In the genomic region with DNA sequence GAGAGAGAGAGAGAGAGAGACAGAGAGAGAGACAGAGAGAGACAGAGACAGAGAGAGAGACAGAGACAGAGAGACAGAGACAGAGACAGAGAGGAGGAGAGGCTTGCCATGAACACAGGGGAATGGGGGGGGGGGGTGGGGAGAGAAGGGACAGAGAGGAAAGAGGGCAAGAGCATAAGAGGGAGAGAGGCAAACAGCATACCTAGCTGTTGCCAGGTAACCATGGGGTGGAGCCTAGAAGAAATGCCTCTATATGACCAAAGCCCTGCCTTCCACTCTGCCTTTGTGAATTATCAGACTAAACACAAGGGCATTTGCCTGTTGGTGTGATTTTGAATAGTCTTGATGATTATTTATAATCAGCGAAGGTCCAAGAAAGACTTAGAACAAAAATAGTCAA, we compare ENCODE assay signal across 22 mouse cellular contexts.
DNase-seq lines count a peak whose midpoint lies in the region; ATAC-seq and TF ChIP-seq lines count a peak whose summit lies in the region.
"Had no signal": no experiment of that assay in that cellular context is flagged by ENCODE, and none has a peak within 500 bp of the region (broad histone marks: within the 10 kb centered on the region; RNA-seq: fewer than 3 reads in every experiment).

No protein-coding gene starts in this region.

- H3K4me1 ChIP-seq in lung, embryonic 16.5 days (replicated peaks; ENCODE audit: control insufficient read depth, insufficient read depth, low read length), result no peaks in the 10 kb centered on the region
- no peaks in the 10 kb centered on the region for H3K4me1 ChIP-seq in midbrain, embryonic 14.5 days (ENCODE audit: control insufficient read depth, insufficient read depth, low read length)
- no peaks in the 10 kb centered on the region for H3K4me1 ChIP-seq in midbrain, postnatal 0 days (ENCODE audit: insufficient read depth, low read length)
- peaks cover 4% of the 10 kb centered on the region; the same call in 1 of the 2 replicates for H3K4me1 ChIP-seq in hindbrain, embryonic 10.5 days (replicated peaks)
- H3K4me1 ChIP-seq: embryonic facial prominence, embryonic 12.5 days; embryonic facial prominence, embryonic 15.5 days had no signal

- no peak overlapping the region for H3K9ac ChIP-seq in lung, embryonic 16.5 days (ENCODE audit: low read length)
- no peak overlapping the region for H3K9ac ChIP-seq in midbrain, embryonic 14.5 days (replicated peaks; ENCODE audit: low read length)
- H3K9ac ChIP-seq in midbrain, postnatal 0 days (replicated peaks; ENCODE audit: low read length, poor library complexity, severe bottlenecking), result no peak overlapping the region
- H3K9ac ChIP-seq: embryonic facial prominence, embryonic 12.5 days; embryonic facial prominence, embryonic 15.5 days; forebrain, postnatal 0 days; hindbrain, embryonic 13.5 days had no signal

- H3K27ac ChIP-seq in lung, embryonic 16.5 days (ENCODE audit: low read length), result no peak overlapping the region
- no peak overlapping the region for H3K27ac ChIP-seq in midbrain, embryonic 14.5 days (replicated peaks; ENCODE audit: low read depth, low read length)
- no peak overlapping the region for H3K27ac ChIP-seq in midbrain, postnatal 0 days (ENCODE audit: low read depth, low read length)
- H3K27ac ChIP-seq in hindbrain, embryonic 10.5 days, result no peak overlapping the region
- H3K27ac ChIP-seq: embryonic facial prominence, embryonic 12.5 days; embryonic facial prominence, embryonic 15.5 days; gastrocnemius, adult 2 months; hindbrain, embryonic 13.5 days had no signal

- ATAC-seq in lung, embryonic 16.5 days (ENCODE audit: low read depth), result peak; percentile 59; the same call in 1 of the 2 replicates
- no peak for ATAC-seq in midbrain, embryonic 14.5 days (ENCODE audit: low FRiP score, low TSS enrichment)
- ATAC-seq in midbrain, postnatal 0 days (ENCODE audit: low FRiP score), result no peak
- ATAC-seq: forebrain, embryonic 14.5 days; forebrain, postnatal 0 days; hindbrain, embryonic 16.5 days had no signal

- H3K4me3 ChIP-seq in lung, embryonic 16.5 days (ENCODE audit: low read length), result no peak overlapping the region
- no peak overlapping the region for H3K4me3 ChIP-seq in midbrain, embryonic 14.5 days (replicated peaks; ENCODE audit: low read depth, low read length)
- H3K4me3 ChIP-seq in midbrain, postnatal 0 days (ENCODE audit: low read depth, low read length), result no peak overlapping the region
- H3K4me3 ChIP-seq in hindbrain, embryonic 10.5 days, result no peak overlapping the region
- H3K4me3 ChIP-seq: embryonic facial prominence, embryonic 12.5 days; embryonic facial prominence, embryonic 15.5 days; gastrocnemius, adult 2 months; hindbrain, embryonic 13.5 days had no signal

- H3K27me3 ChIP-seq in lung, embryonic 16.5 days (ENCODE audit: control insufficient read depth, insufficient read depth, low read depth, low read length), result no peaks in the 10 kb centered on the region
- no peaks in the 10 kb centered on the region for H3K27me3 ChIP-seq in midbrain, embryonic 14.5 days (ENCODE audit: control insufficient read depth, insufficient read depth, low read length)
- no peaks in the 10 kb centered on the region for H3K27me3 ChIP-seq in midbrain, postnatal 0 days (ENCODE audit: insufficient read depth, low read length)
- no peaks in the 10 kb centered on the region for H3K27me3 ChIP-seq in hindbrain, embryonic 10.5 days (ENCODE audit: insufficient read depth, poor library complexity, severe bottlenecking)
- H3K27me3 ChIP-seq: embryonic facial prominence, embryonic 12.5 days; embryonic facial prominence, embryonic 15.5 days; hindbrain, embryonic 13.5 days had no signal

- no peaks in the 10 kb centered on the region for H3K9me3 ChIP-seq in lung, embryonic 16.5 days (ENCODE audit: control insufficient read depth, low read length)
- no peaks in the 10 kb centered on the region for H3K9me3 ChIP-seq in midbrain, embryonic 14.5 days (ENCODE audit: control insufficient read depth, low read length)
- no peaks in the 10 kb centered on the region for H3K9me3 ChIP-seq in midbrain, postnatal 0 days (ENCODE audit: low read length)
- no peaks in the 10 kb centered on the region for H3K9me3 ChIP-seq in hindbrain, embryonic 10.5 days
- H3K9me3 ChIP-seq: embryonic facial prominence, embryonic 12.5 days; embryonic facial prominence, embryonic 15.5 days; hindbrain, embryonic 13.5 days had no signal

- no peak for TF ChIP-seq CTCF in midbrain, postnatal 0 days (IDR thresholded peaks at IDR 0.05)

- DNase-seq in embryo, embryonic 10.5 days (ENCODE audit: low spot score), result peak; percentile 15
- DNase-seq in embryo, embryonic 11 days, result no peak
- no peak for DNase-seq in lung, postnatal 14 days
- DNase-seq in midbrain, embryonic 14.5 days, result peak; percentile 2
- no peak for DNase-seq in midbrain, postnatal 0 days (ENCODE audit: low spot score)
- no peak for DNase-seq in hindbrain, embryonic 10.5 days (ENCODE audit: low spot score)
- DNase-seq: adrenal gland, postnatal 10 days; adrenal gland, postnatal 36 days; B cell, adult 2 months; cerebellum, adult 18-20 months; cerebellum, adult 9-10 months; cerebellum, postnatal 14 days; forebrain, postnatal 0 days; gastrocnemius, adult 2 months; gastrocnemius, postnatal 14 days had no signal

- H3K4me2 ChIP-seq in lung, embryonic 16.5 days (ENCODE audit: low read depth, low read length), result no peak overlapping the region
- H3K4me2 ChIP-seq in midbrain, embryonic 14.5 days (ENCODE audit: low read length), result no peak overlapping the region
- H3K4me2 ChIP-seq in midbrain, postnatal 0 days (ENCODE audit: low read depth, low read length, poor library complexity, severe bottlenecking), result no peak overlapping the region
- H3K4me2 ChIP-seq: embryonic facial prominence, embryonic 12.5 days; embryonic facial prominence, embryonic 15.5 days; heart, embryonic 11.5 days; hindbrain, embryonic 13.5 days had no signal

- 82% methylated on average over 1 of the region's 1 CpGs for WGBS in lung, embryonic 16.5 days
- WGBS in midbrain, embryonic 14.5 days, result 91% methylated on average over 1 of the region's 1 CpGs
- WGBS in midbrain, postnatal 0 days, result 74% methylated on average over 1 of the region's 1 CpGs
- 90% methylated on average over 1 of the region's 1 CpGs for WGBS in hindbrain, embryonic 10.5 days

- no peaks in the 10 kb centered on the region for H3K36me3 ChIP-seq in lung, embryonic 16.5 days (ENCODE audit: control insufficient read depth, insufficient read depth, low read length)
- no peaks in the 10 kb centered on the region for H3K36me3 ChIP-seq in midbrain, embryonic 14.5 days (ENCODE audit: control insufficient read depth, insufficient read depth, low read length)
- H3K36me3 ChIP-seq in midbrain, postnatal 0 days (ENCODE audit: insufficient read depth, low read length), result no peaks in the 10 kb centered on the region
- H3K36me3 ChIP-seq in hindbrain, embryonic 10.5 days, result no peaks in the 10 kb centered on the region
- H3K36me3 ChIP-seq: embryonic facial prominence, embryonic 12.5 days; embryonic facial prominence, embryonic 15.5 days; hindbrain, embryonic 13.5 days had no signal

Comparison
In these comparisons a context has a peak if more than half of its experiments do, and no peak if none do; other contexts are left out.
1. DNase-seq: peak in embryo, embryonic 10.5 days (single experiment) and midbrain, embryonic 14.5 days (single experiment); none in embryo, embryonic 11 days (single experiment), lung, postnatal 14 days (single experiment), midbrain, postnatal 0 days (single experiment) and hindbrain, embryonic 10.5 days (single experiment).